Mouse (Mus musculus): ENCODE data around the gene Gm20388. TPM values are rescaled to one million over a fixed set of nuclear protein-coding genes. Genes with fewer than 3 reads are reported as not detected.
A peak's percentile ranks its signal among the peaks of the same experiment; 100 is the strongest.
"Not testable (repeated sequence)": the region's sequence is repeated elsewhere in the genome, so short reads cannot be mapped to it uniquely, and the experiment has no call there.

The Gm20388 gene
- total RNA-seq, 2 experiments from 2014 or later = 5.8 TPM; not detected in 1

DNA sequence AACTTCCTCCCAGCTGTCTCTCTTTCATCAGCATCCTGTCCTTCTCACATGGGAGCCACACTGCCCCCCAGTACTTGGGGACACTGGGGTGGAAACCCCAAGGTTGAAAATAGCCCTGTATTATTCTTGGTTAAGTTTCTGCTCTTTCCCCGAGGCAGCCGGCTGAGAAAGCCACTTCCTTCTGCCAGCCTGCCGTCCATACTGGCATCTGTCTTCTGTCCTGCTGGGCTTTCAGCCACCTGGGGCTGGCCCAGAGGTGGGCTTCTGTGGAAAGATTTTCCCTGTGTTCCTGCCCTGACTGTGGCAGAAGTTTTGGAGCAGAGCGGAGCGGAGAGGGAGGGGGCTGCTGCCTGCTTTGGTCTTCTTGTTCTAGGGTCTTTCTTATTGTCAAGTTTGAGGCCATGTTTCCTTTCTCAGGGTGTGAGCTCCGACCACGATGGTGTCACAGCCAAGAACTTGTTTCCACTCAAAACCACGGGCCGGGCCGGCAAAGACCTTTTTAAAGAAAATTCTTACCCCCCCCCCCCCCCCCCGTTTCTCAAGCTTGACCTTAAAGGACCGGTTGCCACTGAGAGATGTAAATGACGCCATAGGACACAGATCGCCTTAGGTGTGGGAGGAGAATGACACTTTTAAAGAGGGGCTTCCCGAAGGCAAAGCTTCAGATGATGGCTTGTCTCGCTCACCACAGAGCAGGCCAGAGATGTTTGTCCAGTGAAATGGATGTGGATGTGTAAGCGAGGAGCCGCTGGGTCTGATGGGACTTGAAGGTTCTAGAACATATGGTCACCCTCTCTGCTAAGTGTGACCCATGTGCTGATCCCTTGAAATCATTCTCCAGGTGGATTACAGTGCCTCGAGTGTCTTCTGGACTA lies 849.9 kb downstream of the Gm20388 start:
- no peak for DNase-seq

DNA sequence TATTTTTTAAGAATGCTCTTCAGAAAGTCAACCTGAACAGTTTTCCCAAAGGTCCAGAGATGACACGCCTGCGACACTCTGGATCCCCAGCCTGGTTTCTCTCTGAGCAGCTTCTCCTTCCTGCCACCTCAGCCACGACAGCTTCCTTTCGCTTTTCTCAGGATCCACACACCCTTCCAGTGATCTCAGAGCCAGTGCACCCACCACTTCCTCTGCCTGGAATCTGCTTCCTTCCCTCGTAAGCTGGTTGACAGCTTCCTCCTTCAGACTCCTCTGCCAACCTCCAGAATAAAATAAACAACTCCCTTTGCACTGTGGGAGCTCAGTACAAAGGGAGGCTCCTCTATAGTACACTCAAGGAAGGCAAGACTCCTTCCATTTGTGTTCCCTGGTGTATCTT lies 852.6 kb downstream of the Gm20388 start:
- no peak for DNase-seq

DNA sequence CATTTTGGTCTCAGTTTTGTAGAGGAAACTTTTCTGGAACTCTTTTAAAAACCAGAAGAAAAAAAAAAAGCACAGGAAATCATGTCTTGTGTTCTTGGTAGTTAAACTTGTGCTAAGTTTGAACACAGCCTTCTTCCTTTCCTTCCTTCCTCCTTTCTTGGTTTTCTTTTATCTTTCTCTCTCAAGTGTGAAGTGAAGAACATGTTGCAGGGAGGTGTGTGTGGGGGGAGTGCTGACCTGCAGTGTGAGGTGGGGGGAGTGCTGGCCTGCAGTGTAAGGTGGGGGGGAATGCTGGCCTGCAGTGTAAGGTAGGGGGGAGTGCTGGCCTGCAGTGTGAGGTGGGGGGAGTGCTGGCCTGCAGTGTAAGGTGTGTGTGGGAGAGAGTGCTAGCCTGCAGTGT lies 854.0 kb downstream of the Gm20388 start:
- DNase-seq = no peak

DNA sequence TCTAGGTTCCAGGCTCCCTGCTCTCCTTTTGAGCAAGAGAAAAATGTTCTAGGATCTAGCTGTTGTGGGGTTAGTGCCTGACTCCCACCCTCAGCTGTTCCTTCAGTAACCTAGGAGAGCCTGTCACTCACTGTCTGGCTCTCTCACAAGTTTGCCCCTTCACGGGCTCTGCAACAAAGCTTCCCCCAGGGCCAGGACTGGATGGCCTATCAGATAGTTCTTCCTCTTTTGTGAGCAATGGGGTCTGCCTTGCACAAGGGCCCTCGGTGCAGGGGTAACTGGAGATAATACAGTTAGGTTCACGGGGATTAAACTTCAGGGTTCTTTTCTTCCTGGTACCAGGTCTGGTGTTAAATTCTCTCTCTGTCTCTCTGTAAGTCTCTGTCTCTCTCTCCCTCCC lies 856.0 kb downstream of the Gm20388 start:
- DNase-seq = no peak

DNA sequence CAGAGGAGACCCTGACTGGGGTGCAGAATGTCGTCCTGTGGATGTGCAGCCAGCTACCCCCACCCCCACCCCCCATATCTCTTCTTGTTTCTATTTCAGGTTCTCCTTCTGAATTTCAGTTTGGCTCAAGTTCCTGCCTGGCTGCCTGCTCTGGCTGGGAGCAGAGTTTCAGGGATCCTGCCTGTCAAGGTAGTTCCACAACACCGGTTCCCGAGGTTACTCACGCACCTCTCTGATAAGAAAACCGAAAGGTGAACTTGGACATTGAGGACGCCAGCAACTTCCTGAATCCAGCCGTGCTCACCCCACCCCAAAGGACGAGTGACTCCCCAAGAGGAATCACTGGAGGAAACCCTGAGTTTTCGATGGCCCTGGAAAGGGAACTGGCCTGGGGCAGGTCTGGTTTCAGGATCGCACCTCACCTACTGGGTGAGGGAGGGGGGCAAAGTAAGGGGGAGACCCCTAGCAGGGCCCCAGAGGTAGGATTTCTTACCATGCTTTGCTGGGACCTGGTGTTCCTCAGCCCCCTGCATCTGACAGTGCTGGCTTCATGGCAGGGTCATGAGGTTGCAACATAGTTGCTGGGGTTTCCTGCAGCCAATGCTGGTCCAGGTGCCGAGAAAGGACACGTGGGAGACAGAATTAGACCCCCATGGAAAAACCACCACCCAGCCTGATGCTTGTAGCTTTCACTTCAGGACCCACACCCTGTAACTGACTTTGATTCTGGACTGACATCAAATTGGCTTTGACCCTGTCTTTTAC lies 858.0 kb downstream of the Gm20388 start:
- DNase-seq = peak; percentile 29

DNA sequence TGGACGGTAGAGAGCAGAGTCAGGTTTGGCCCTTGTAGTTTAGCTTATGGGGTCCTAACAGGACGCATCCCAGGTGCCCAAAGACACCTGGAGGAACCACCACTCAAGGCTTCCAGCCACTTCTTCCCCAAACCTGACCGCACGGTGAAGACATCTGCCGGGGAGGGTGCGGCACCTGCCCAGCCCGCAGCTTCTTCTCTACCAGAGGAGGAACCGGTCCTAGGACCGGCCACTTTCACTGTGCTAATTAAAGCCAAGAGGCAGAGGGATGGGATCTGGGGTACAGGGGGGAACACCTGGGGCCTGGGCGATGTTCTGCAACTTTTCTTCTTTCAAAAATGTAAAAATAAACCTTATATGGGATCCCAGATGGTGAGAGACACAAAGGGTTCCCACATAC lies 866.5 kb downstream of the Gm20388 start:
- DNase-seq = no peak

DNA sequence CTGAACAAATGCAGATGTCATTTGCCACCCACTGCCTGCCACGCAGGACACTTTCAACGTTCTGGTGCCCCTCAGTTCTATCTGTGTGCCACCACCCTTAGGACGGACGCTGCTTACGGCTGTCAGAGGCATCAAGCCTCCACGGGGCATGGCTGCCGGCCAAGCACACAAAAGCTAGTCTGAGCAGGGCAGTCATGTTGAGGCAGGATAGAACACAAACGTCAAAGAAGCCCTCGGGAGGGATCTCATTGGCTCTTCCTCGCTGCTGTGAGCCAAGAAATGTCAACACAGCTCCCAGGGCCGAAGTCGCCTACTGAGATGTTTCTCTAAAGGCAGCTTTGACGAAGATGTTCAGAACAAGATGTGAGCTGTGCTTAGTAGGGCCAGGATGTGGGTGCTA lies 867.1 kb downstream of the Gm20388 start:
- DNase-seq = no peak

DNA sequence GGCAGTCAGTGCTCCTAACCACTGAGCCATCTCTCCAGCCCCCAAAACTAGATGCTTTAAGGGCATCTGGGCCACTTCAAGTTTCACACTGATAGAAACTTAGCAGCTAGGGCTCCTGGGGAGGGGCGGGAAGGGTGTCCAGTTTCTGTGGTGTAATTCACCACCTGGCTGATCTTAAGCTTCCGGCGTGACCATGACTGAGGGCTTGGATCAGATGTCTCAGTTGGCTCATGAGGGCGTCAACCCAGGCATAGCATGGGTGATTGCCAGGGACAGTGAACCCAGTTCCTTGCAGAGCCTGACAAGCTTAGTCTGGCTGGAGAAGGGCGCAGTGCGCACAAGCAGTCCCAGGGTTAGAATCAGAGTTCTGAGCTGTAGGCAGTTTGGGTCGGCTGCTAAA lies 868.5 kb downstream of the Gm20388 start:
- DNase-seq = no peak

DNA sequence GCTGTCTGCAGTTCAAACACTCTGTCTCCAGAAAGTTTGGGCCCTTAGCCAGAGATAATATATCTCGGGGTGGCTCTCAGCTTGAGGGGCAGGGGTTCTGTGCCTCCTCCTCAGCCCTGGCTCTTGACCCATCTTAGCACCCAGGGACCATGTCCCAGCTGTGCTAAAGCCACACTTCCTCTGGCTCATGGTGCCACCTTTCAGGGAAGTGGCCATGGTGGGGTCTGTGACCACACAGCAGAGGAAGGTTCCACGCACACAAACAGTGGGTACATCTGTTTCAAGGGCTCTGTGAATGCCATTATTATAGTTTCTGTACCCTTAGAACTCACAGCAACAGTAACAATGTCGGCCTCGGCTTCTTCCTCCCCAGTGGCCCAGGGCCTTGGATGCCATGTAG lies 873.1 kb downstream of the Gm20388 start:
- no peak for DNase-seq

DNA sequence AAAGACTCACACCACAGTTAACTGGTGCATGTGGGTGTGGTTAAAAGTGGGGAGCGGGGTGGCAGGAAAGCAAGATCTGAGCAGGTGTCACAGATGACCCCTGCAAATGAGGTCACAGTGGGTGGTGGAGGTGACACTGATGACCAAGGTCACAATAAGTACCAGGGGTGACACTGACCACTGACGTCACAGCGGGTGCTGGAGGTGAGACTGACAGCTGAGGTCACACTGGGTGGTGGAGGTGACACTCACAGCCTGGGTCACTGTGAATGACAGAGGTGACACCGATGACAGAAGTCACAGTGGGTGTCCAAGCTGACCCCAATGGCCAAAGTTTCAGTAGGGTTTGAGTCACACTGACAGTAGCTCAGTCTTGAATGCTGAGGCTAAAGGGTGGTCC lies 876.1 kb downstream of the Gm20388 start:
- no peak for DNase-seq

DNA sequence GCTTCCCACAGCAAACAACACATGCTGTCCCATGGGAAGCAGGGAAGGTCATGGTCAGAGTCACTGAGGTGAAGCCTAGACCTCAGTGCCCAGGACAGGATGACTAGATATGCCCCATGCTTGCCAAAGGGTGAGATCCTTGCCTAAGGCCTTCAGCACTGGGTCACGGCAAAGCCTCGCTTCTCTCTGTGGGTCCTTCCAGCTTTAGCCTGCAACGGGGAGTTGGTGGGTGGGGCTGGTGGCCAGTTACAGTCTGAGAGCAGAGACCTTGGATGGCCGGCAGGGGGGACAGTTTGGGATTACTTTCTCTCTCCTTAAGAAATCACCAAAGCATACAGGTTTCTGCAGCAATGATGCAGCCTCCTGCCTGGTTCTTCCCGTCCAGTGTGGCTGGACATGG lies 877.0 kb downstream of the Gm20388 start:
- DNase-seq = peak; percentile 33

DNA sequence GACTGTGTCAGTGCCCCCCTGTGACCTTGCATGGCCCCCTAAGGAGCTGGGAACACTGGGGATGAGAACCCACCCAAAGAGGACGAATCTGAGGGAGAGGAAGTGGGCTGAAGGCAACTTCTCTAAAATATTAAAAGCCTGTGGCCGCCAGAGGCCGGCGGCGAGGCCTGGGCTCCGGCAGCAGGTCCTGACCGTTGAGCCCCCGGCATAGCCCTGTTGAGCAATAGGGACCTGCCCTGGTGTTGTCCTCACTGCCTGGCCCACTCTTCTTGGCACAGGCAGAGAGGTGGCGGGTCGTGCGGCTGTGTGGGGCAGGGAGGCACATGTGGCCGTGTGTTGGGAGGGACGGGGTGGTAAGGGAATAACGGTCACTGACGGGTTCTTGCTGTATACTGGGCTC lies 882.1 kb downstream of the Gm20388 start:
- DNase-seq = no peak

DNA sequence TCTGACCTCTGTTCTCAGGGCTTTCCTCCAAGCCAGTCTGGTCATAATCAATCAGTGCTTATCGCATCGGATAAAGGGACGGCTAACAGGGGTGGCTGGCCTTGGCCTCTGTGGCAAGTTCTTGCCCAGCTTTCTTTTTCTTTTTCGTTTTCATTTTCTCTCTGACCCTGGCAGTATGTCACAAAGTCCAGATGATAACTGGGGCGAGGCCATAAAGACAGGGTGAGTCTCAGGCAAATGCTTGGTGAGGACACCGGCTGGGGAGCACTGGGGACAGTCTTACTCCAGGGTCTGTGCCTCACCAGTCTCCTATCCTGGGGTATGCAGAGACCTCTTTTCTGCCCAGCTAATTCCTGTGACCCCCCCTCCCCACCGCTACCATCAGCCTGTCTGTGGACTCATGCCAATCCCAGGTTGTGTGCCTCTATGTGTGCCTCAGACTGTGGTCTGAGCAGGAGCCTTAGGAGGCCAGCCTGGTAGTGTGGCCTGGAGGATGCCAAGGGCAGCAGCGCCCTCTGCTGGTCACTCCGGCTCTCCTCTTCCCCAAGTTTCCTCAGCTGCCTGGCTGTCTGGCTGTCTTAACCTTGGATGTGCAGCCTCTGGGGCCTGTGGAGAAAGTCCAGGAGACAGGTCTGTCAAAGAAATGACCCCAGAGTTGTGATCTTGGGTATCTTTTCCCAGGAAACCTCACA lies 885.4 kb downstream of the Gm20388 start:
- DNase-seq = peak; percentile 91

DNA sequence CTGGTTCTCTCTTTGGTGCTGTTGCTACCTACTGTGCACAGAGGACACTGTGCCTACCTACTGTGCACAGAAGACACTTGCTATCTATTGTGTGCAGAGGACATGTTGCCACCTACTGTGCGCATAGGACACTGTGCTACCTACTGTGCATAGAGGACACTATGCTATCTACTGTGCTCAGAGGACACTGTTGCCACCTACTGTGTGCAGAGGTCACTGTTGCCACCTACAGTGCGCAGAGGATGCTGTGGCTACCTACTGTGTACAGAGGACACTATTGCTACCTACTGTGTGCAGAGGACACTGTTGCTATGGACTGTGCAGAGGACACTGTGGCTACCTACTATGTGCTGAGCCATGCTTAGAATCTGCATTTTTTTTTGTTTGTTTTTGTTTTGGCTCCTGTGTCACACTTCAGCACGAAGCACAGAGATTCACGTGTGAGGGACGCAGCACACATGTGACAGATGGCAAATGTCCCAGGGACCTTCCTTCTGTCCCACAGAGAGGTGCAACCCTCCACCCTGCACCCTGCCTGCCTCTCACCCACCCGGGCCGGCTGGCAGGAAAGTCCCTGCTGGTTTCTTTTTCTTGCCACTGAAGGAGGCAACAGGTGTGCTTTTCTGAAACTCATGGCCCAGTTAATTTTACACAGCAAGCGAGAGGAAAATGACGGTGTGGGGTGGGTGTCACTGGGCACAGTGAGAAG lies 886.5 kb downstream of the Gm20388 start:
- no peak for DNase-seq

DNA sequence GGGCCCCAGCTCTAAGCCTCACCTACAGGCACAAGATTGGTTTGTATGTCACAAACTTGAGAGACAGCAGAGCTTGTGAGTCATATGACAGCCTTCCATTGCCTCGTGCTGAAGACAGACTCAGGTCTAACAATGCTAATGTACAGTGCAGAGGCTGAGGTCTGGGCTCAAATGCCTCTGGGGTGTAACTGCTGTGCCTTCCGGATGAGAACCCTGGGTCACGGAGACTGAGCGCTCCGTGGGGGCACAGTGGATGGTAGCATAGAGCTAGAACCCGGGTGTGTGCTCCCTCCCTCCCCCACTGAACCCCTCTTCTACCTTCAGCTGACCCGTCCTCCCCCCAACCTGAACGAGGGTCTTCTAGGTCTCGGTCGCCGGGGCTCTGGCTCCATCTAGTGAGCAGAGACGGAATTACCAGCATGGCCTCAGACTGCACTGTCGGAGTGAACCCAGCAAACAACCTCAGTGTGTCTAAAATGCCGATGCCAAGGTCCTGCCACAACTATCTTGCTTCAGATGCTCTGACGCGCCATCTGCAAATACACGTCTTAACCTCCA lies 889.7 kb downstream of the Gm20388 start:
- DNase-seq = peak; percentile 74

DNA sequence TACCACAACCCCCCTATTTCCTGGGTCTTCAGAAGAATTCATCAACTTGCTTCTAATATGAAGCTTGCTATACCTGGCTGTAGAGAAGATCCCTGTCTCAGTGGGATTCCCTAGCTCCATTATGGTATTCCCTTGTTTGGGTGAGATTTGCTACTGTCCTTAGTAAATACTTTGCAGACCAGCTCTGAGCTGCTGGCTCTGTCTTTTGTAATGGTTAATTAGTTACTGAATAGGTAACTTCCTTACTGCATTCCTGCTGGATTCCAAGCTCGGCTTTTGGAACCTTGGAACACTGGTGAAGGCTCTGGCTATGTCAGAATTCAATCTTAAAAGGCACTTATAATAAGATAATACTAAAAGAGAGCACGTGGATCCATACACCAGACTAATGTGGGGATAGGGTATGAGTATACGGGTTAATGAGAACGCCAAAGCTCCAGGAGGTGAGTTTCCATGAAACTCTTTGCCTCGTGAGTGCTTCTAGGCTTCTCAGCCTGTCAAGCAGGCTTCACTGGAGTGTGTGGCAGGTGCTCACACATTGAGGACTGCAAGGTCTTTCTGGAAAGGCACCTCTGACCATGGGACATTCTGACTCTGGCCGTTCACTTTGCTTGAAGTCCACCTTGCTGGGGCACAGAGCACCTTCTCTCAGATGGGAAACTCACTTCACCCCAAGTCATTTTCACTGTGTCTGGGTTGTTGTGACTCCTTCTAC lies 893.2 kb downstream of the Gm20388 start:
- not testable (repeated sequence) for DNase-seq

DNA sequence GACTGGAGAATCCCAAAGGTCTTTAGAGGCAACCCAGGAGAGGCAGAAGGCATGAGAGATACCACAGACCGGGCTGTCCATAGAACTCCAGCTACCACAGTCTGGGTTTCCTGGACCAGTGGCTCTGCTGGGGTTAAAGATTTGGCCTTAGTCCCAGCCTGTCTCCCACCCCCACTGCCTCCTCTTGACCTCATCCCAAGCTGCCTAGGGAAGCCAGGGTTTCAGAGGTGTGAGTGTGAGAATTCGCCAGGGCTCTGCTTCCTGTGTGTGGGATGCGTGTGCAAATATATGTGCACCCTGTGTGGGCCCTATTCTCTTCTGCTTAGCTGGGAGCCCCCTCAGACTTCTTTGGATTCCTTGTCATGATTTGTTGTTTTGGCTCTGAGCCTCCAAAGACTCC lies 894.1 kb downstream of the Gm20388 start:
- no peak for DNase-seq

DNA sequence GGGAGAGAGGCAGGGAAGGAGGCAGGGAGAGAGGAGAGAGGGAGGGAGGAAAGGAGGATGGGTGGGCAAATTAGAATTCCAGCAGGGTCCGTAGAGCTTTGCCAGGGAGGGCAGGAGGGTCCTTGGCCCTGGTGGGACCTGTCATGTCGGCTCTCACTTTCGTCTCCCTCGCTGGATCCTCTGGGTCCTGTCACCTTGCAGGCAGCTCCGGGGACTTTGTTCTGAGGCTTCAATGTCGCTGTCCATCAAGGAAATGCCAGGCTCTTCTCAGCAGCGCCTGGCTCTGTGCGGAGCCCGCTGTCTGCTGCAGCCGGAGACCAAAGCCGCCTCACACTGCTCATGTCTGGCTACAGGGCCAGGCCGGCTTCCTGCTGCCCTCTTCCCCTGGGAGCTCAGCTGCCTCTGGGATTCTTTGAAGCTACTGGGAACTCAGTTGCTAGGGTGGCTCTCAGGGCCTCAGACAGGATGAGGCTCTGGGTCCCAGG lies 896.2 kb downstream of the Gm20388 start:
- DNase-seq = no peak

DNA sequence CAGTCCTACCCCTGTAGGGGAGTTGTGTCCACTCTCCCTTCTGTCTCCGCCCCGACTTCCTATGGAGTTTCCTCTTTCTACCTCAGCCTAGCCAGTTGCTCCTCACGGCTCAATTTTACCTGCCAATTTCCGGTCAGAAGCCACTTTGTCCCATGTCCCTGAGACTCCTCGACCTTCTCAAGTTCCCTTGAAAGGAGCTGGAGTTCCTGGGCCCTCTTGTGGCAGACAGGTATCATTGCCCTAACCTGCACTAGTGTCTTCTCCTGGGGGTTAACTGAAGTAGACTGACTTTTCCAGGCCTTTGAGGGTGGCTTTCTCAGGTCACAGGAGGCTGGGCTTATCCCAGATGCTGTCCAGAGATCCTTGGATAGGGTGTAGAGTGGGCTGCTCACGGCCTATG lies 897.1 kb downstream of the Gm20388 start:
- no peak for DNase-seq

DNA sequence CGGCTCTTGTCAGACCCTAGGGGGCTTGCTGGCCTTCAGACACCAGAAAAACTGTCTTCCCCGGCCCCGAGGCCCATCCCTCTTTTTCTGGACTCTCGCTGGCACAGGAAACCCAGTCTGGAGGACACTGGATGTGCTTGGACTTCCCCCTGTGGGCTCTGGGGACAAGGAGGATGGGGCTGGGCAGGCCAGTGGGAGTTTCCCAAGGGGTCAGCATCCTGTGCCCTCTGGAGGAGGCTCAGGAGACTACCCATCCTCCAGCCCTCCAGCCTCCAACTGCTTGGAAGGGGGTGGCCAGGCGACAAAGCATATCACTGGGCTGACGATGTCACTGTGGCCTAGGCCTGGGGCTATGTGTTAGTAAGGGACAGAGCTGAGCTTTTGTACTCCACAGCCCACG lies 898.4 kb downstream of the Gm20388 start:
- DNase-seq = no peak

DNA sequence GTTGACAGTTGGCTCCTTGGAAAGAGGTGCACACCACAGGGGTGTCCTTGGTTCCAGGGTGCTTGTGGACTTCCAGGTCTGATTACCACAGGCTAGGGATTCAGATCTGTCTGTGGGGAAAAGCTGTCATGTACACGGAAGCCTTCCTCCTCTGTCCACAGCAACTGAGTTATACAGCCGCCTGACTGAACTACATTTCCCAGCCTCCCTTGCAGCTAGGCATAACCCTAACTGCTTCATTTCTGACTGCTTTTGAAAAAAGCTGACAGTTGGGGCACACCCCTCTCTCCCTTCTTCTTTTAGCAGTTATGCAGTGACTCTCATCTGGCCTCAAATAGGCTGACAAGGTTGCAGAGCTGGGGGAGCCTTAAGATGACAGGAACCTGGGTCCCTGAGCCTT lies 901.3 kb downstream of the Gm20388 start:
- no peak for DNase-seq

Measured in heart, postnatal 4 days (tissue).